Mouse (Mus musculus) heart, postnatal 0 days (tissue): ENCODE measurements around the gene F7.

Experiments used
- CTCF ChIP-seq: IDR thresholded peaks from 2 replicates; pipeline ENCODE4 v1.5.1; 2016; ENCODE audit warnings: antibody characterized with exemption, control low read depth, low read depth
- EP300 ChIP-seq: IDR thresholded peaks from 2 replicates; pipeline ENCODE4 v1.6.1; 2016; ENCODE audit warnings: antibody characterized with exemption, low read depth

- TF ChIP-seq CTCF (no peak), EP300 (no peak)
These were observed 4.0 kb upstream of the F7 start for GRCm38 (mm10) chr8:13021830-13022229.
